Mouse (Mus musculus): ENCODE results near the gene Hist3h2a. TPM values are rescaled to one million over a fixed set of nuclear protein-coding genes. Genes with fewer than 3 reads are reported as not detected.

The Hist3h2a gene
- polyA plus RNA-seq, 2 experiments = 25.4 to 28.2 TPM

DNA sequence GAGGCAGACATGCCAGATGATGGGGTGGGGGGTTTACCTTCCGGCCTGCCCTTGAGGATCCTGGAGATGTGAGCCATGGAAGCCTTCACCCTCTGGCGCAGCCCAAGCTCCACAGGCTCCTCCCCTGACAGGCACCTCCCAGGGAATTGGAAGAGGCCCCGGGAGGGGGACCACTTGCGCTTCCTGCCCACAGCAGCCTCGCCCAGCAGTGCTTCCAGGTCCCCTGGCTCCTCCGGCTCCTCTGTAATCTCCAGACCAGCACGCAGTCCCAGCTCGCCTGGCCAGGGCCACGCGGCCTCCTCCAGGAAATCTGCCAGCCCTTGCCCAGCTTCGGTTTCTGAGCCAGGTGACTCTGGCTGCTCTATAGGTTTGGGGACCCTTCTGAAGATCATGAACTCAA, 44.7 kb downstream of the Hist3h2a start:
- no peaks in the 10 kb centered on the region for H3K9me3 ChIP-seq (ENCODE audit: control insufficient read depth, low read length)
- H3K27ac ChIP-seq (replicated peaks; ENCODE audit: low read depth, low read length) = no peak overlapping the region
- no peak overlapping the region for H3K4me3 ChIP-seq (replicated peaks; ENCODE audit: low read length)
- no peak overlapping the region for H3K4me2 ChIP-seq (replicated peaks; ENCODE audit: low read depth, low read length, severe bottlenecking)
- ATAC-seq (ENCODE audit: low FRiP score, low read depth) (no peak), DNase-seq (ENCODE audit: low spot score) (no peak)
- TF ChIP-seq POLR2A (IDR thresholded peaks at IDR 0.05; ENCODE audit: borderline replicate concordance, extremely low read depth, insufficient read depth, insufficient read length) = no peak
- WGBS = 44% methylated on average over 11 of the region's 11 CpGs
- H3K9ac ChIP-seq (ENCODE audit: low read depth, low read length, severe bottlenecking) = no peak overlapping the region
- H3K36me3 ChIP-seq (ENCODE audit: control insufficient read depth, insufficient read depth, low read length) = no peaks in the 10 kb centered on the region
- H3K4me1 ChIP-seq (ENCODE audit: control insufficient read depth, insufficient read depth, low read length) = no peaks in the 10 kb centered on the region
- H3K27me3 ChIP-seq (ENCODE audit: control insufficient read depth, insufficient read depth, low read length) = 0 out of 2 replicates have a peak, but pooled peaks cover 8% of the 10 kb centered on the region

DNA sequence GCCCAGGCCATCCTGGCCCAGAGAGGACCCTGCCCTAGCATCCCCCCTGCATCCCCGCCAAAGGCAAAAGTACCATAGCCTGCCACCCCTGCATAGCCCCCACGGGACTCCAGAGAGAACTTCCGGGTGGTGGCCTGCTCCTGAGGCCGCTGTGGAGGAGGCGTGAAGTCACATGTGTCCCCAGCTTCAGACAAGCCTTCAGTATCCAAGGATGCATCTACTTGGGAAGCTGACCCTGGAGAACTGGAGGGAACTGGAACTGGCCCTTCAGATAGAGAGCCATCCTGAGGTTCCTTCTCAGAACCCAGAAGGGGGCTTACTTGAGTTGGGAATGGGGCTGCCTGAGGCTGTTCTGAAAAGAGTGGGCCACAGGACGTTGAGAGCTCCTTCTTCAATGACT, 45.3 kb downstream of the Hist3h2a start:
- 0 out of 2 replicates have a peak, but pooled peaks cover 2% of the 10 kb centered on the region for H3K27me3 ChIP-seq (ENCODE audit: control insufficient read depth, insufficient read depth, low read length)
- no peaks in the 10 kb centered on the region for H3K4me1 ChIP-seq (ENCODE audit: control insufficient read depth, insufficient read depth, low read length)
- DNase-seq (ENCODE audit: low spot score) (no peak), ATAC-seq (ENCODE audit: low FRiP score, low read depth) (no peak)
- no peak for TF ChIP-seq POLR2A (IDR thresholded peaks at IDR 0.05; ENCODE audit: borderline replicate concordance, extremely low read depth, insufficient read depth, insufficient read length)
- no peak overlapping the region for H3K4me2 ChIP-seq (replicated peaks; ENCODE audit: low read depth, low read length, severe bottlenecking)
- H3K36me3 ChIP-seq (ENCODE audit: control insufficient read depth, insufficient read depth, low read length) = no peaks in the 10 kb centered on the region
- H3K9me3 ChIP-seq (ENCODE audit: control insufficient read depth, low read length) = no peaks in the 10 kb centered on the region
- H3K27ac ChIP-seq (replicated peaks; ENCODE audit: low read depth, low read length) = no peak overlapping the region
- H3K4me3 ChIP-seq (replicated peaks; ENCODE audit: low read length) = no peak overlapping the region
- whole genome bisulfite sequencing = 79% methylated on average over 6 of the region's 6 CpGs
- no peak overlapping the region for H3K9ac ChIP-seq (ENCODE audit: low read depth, low read length, severe bottlenecking)

DNA sequence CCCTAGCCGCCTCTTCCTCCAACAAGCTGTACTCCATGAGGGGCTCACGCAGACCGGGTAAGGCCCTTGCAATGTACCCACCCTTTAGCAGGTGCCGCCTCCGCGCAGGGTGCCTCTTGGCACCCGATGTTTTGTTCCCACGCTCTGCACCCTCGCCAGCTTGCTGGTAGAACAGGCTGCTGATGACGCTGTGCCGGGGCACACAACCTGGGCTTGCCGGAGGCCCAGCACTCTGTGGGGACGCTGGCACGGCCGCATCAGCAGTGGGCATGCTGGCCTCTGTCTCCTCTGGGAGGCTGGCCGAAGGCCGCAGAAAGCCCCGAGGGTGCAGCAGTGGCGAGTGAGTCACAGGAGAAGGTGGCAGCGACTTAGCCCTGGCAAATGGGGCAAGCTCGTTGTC, 46.1 kb downstream of the Hist3h2a start:
- H3K9ac ChIP-seq (ENCODE audit: low read depth, low read length, severe bottlenecking) = no peak overlapping the region
- H3K27me3 ChIP-seq (ENCODE audit: control insufficient read depth, insufficient read depth, low read length) = no peaks in the 10 kb centered on the region
- no peak for ATAC-seq (ENCODE audit: low FRiP score, low read depth)
- no peaks in the 10 kb centered on the region for H3K4me1 ChIP-seq (ENCODE audit: control insufficient read depth, insufficient read depth, low read length)
- H3K4me3 ChIP-seq (replicated peaks; ENCODE audit: low read length) = no peak overlapping the region
- H3K36me3 ChIP-seq (ENCODE audit: control insufficient read depth, insufficient read depth, low read length) = no peaks in the 10 kb centered on the region
- no peak overlapping the region for H3K4me2 ChIP-seq (replicated peaks; ENCODE audit: low read depth, low read length, severe bottlenecking)
- no peak for TF ChIP-seq POLR2A (IDR thresholded peaks at IDR 0.05; ENCODE audit: borderline replicate concordance, extremely low read depth, insufficient read depth, insufficient read length)
- no peak overlapping the region for H3K27ac ChIP-seq (replicated peaks; ENCODE audit: low read depth, low read length)
- H3K9me3 ChIP-seq (ENCODE audit: control insufficient read depth, low read length) = no peaks in the 10 kb centered on the region
- no peak for DNase-seq (ENCODE audit: low spot score)
- WGBS = 86% methylated on average over 21 of the region's 21 CpGs

DNA sequence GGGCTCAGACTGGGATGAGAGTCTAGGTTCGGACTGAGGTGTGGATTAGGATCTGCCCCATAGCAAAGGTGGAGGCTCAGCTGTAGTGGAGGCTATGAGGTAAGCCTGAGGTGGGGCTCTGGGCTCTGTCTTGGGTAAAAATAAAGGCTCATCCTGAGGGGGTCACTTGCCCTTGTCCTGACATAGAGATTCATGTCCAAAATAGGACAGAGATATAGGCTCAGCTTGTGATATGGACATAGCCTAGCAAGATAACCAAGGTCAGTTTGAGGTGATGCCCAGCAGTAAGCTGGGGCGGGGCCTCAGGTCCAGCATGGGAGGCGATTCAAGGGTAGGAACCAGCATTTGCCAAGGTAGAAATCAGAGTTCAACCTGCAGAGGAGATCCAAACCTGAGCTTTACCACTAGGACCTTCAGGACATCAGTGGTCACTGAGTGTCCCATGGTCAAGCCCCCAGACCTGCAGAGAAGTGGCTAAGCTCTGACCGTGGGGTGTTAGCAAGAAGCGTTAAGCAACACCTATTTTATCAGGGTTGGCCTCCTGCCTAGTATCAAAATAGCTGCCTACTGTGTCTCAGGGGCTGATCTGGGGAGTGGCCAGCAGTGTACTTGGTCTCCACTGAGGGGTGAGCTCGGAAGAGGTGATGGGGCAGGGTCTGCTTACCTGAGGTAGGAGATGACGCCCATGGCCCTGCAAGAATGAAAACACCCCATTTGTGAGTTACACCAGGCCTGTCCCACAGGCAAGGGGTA, 48.0 kb downstream of the Hist3h2a start:
- Histone ChIP-seq H3K27ac (replicated peaks; ENCODE audit: low read depth, low read length) (no peak overlapping the region), H3K4me1 (ENCODE audit: control insufficient read depth, insufficient read depth, low read length) (no peaks in the 10 kb centered on the region), H3K9me3 (ENCODE audit: control insufficient read depth, low read length) (no peaks in the 10 kb centered on the region), H3K9ac (ENCODE audit: low read depth, low read length, severe bottlenecking) (no peak overlapping the region), H3K27me3 (ENCODE audit: control insufficient read depth, insufficient read depth, low read length) (no peaks in the 10 kb centered on the region), H3K4me2 (replicated peaks; ENCODE audit: low read depth, low read length, severe bottlenecking) (no peak overlapping the region), H3K4me3 (replicated peaks; ENCODE audit: low read length) (no peak overlapping the region), H3K36me3 (ENCODE audit: control insufficient read depth, insufficient read depth, low read length) (no peaks in the 10 kb centered on the region)
- DNase-seq (ENCODE audit: low spot score) (no peak), ATAC-seq (ENCODE audit: low FRiP score, low read depth) (no peak)
- WGBS = 82% methylated on average over 7 of the region's 7 CpGs
- TF ChIP-seq POLR2A (IDR thresholded peaks at IDR 0.05; ENCODE audit: borderline replicate concordance, extremely low read depth, insufficient read depth, insufficient read length) = no peak

Small RNAs within 50 kb of the gene (microRNA-seq; reads per million reads assigned to microRNA genes)
- gene Gm44313 = not detected

Other genes starting within 250 kb of the Hist3h2a start
- gene Olfr318, start 230.7 kb upstream of the Hist3h2a start, polyA plus RNA-seq (2012; rRNA removed) = not detected in 2 replicates
- not detected in 2 replicates for gene Olfr318, start 230.7 kb upstream of the Hist3h2a start, polyA plus RNA-seq (2014; fragmentation: Nextera tagmentation; extraction: Ambion mirVana)
- gene Olfr317, start 215.5 kb upstream of the Hist3h2a start, polyA plus RNA-seq (2012; rRNA removed) = not detected in 2 replicates
- not detected in 2 replicates for gene Olfr317, start 215.5 kb upstream of the Hist3h2a start, polyA plus RNA-seq (2014; fragmentation: Nextera tagmentation; extraction: Ambion mirVana)
- not detected in 2 replicates for gene Olfr316, start 202.0 kb upstream of the Hist3h2a start, polyA plus RNA-seq (2012; rRNA removed)
- gene Olfr316, start 202.0 kb upstream of the Hist3h2a start, polyA plus RNA-seq (2014; fragmentation: Nextera tagmentation; extraction: Ambion mirVana) = not detected in 2 replicates
- gene Olfr315, start 181.5 kb upstream of the Hist3h2a start, polyA plus RNA-seq (2012; rRNA removed) = not detected in 2 replicates
- gene Olfr315, start 181.5 kb upstream of the Hist3h2a start, polyA plus RNA-seq (2014; fragmentation: Nextera tagmentation; extraction: Ambion mirVana) = not detected in 2 replicates
- not detected in 2 replicates for gene Olfr314, start 171.7 kb upstream of the Hist3h2a start, polyA plus RNA-seq (2012; rRNA removed)
- gene Olfr314, start 171.7 kb upstream of the Hist3h2a start, polyA plus RNA-seq (2014; fragmentation: Nextera tagmentation; extraction: Ambion mirVana) = not detected in 2 replicates
- not detected in 2 replicates for gene Fam183b, start 152.7 kb upstream of the Hist3h2a start, polyA plus RNA-seq (2012; rRNA removed)
- gene Fam183b, start 152.7 kb upstream of the Hist3h2a start, polyA plus RNA-seq (2014; fragmentation: Nextera tagmentation; extraction: Ambion mirVana) = not detected in 2 replicates
- not detected in 2 replicates for gene Olfr313, start 139.7 kb upstream of the Hist3h2a start, polyA plus RNA-seq (2012; rRNA removed)
- gene Olfr313, start 139.7 kb upstream of the Hist3h2a start, polyA plus RNA-seq (2014; fragmentation: Nextera tagmentation; extraction: Ambion mirVana) = not detected in 2 replicates
- not detected in 2 replicates for gene Olfr312, start 125.4 kb upstream of the Hist3h2a start, polyA plus RNA-seq (2012; rRNA removed)
- not detected in 2 replicates for gene Olfr312, start 125.4 kb upstream of the Hist3h2a start, polyA plus RNA-seq (2014; fragmentation: Nextera tagmentation; extraction: Ambion mirVana)
- not detected in 2 replicates for gene Olfr311, start 115.4 kb upstream of the Hist3h2a start, polyA plus RNA-seq (2012; rRNA removed)
- gene Olfr311, start 115.4 kb upstream of the Hist3h2a start, polyA plus RNA-seq (2014; fragmentation: Nextera tagmentation; extraction: Ambion mirVana) = not detected in 2 replicates
- 12.5 and 16.2 TPM in 2 replicates for gene Gm12258, start 107.5 kb upstream of the Hist3h2a start, polyA plus RNA-seq (2012; rRNA removed)
- gene Gm12258, start 107.5 kb upstream of the Hist3h2a start, polyA plus RNA-seq (2014; fragmentation: Nextera tagmentation; extraction: Ambion mirVana) = 10.7 and 10.9 TPM in 2 replicates
- 5.5 and 5.7 TPM in 2 replicates for gene 2810021J22Rik, start 87.5 kb upstream of the Hist3h2a start, polyA plus RNA-seq (2012; rRNA removed)
- gene 2810021J22Rik, start 87.5 kb upstream of the Hist3h2a start, polyA plus RNA-seq (2014; fragmentation: Nextera tagmentation; extraction: Ambion mirVana) = 7.8 and 9.2 TPM in 2 replicates
- 5.0 and 6.4 TPM in 2 replicates for gene Zfp39, start 50.5 kb upstream of the Hist3h2a start, polyA plus RNA-seq (2012; rRNA removed)
- gene Zfp39, start 50.5 kb upstream of the Hist3h2a start, polyA plus RNA-seq (2014; fragmentation: Nextera tagmentation; extraction: Ambion mirVana) = 7.4 and 7.7 TPM in 2 replicates
- 0.04 and 0.05 TPM in 2 replicates for gene Btnl10, start 36.8 kb upstream of the Hist3h2a start, polyA plus RNA-seq (2012; rRNA removed)
- gene Btnl10, start 36.8 kb upstream of the Hist3h2a start, polyA plus RNA-seq (2014; fragmentation: Nextera tagmentation; extraction: Ambion mirVana) = not detected in 2 replicates
- 248 and 327 TPM in 2 replicates for gene Rnf187, start 15.8 kb upstream of the Hist3h2a start, polyA plus RNA-seq (2012; rRNA removed)
- 284 and 312 TPM in 2 replicates for gene Rnf187, start 15.8 kb upstream of the Hist3h2a start, polyA plus RNA-seq (2014; fragmentation: Nextera tagmentation; extraction: Ambion mirVana)
- gene Hist3h2ba, start 5.8 kb upstream of the Hist3h2a start, polyA plus RNA-seq (2012; rRNA removed) = 81.5 and 90.3 TPM in 2 replicates
- 14.6 and 19.3 TPM in 2 replicates for gene Hist3h2ba, start 5.8 kb upstream of the Hist3h2a start, polyA plus RNA-seq (2014; fragmentation: Nextera tagmentation; extraction: Ambion mirVana)
- 0.87 and 1.3 TPM in 2 replicates for gene Trim17, start within 50 bp of the Hist3h2a start, polyA plus RNA-seq (2012; rRNA removed)
- 1.2 and 1.3 TPM in 2 replicates for gene Trim17, start within 50 bp of the Hist3h2a start, polyA plus RNA-seq (2014; fragmentation: Nextera tagmentation; extraction: Ambion mirVana)
- gene Trim11, start 23.4 kb downstream of the Hist3h2a start, polyA plus RNA-seq (2012; rRNA removed) = 29.7 and 34.2 TPM in 2 replicates
- gene Trim11, start 23.4 kb downstream of the Hist3h2a start, polyA plus RNA-seq (2014; fragmentation: Nextera tagmentation; extraction: Ambion mirVana) = 21.4 and 21.5 TPM in 2 replicates
- 11.0 and 11.5 TPM in 2 replicates for gene Obscn, start 181.7 kb downstream of the Hist3h2a start, polyA plus RNA-seq (2012; rRNA removed)
- 3.2 and 5.4 TPM in 2 replicates for gene Obscn, start 181.7 kb downstream of the Hist3h2a start, polyA plus RNA-seq (2014; fragmentation: Nextera tagmentation; extraction: Ambion mirVana)
- gene Iba57, start 209.1 kb downstream of the Hist3h2a start, polyA plus RNA-seq (2012; rRNA removed) = 4.0 TPM in 2 replicates
- 1.8 and 2.4 TPM in 2 replicates for gene Iba57, start 209.1 kb downstream of the Hist3h2a start, polyA plus RNA-seq (2014; fragmentation: Nextera tagmentation; extraction: Ambion mirVana)
- gene Gjc2, start 228.5 kb downstream of the Hist3h2a start, polyA plus RNA-seq (2012; rRNA removed) = 0.78 and 1.2 TPM in 2 replicates
- 0.36 and 0.70 TPM in 2 replicates for gene Gjc2, start 228.5 kb downstream of the Hist3h2a start, polyA plus RNA-seq (2014; fragmentation: Nextera tagmentation; extraction: Ambion mirVana)
- 101 and 102 TPM in 2 replicates for gene Guk1, start 237.5 kb downstream of the Hist3h2a start, polyA plus RNA-seq (2012; rRNA removed)
- 126 and 129 TPM in 2 replicates for gene Guk1, start 237.5 kb downstream of the Hist3h2a start, polyA plus RNA-seq (2014; fragmentation: Nextera tagmentation; extraction: Ambion mirVana)
- 38.8 and 51.1 TPM in 2 replicates for gene Mrpl55, start 247.8 kb downstream of the Hist3h2a start, polyA plus RNA-seq (2012; rRNA removed)
- gene Mrpl55, start 247.8 kb downstream of the Hist3h2a start, polyA plus RNA-seq (2014; fragmentation: Nextera tagmentation; extraction: Ambion mirVana) = 81.0 and 85.2 TPM in 2 replicates